Mouse (Mus musculus) heart, embryonic 16.5 days (tissue): Measurements from ENCODE around the gene Ap4b1. TPM values are rescaled to one million over a fixed set of nuclear protein-coding genes. Genes with fewer than 3 reads are reported as not detected.
A peak's percentile ranks its signal among the peaks of the same experiment; 100 is the strongest.

Experiments used
- ATAC-seq: fragments of 200-750 bp; cut with Nextera tagmentation; replicated peaks from 2 replicates; pipeline ENCODE4 v1.8.0; 2017; ENCODE audit warnings: moderate number of reproducible peaks; ENCODE audit not compliant: insufficient read depth, low FRiP score; ENCODE audit errors: extremely low read depth
- H3K27ac ChIP-seq: fragments of 300-500 bp; sonication (generic); 2 replicates; pipeline ENCODE4 v1.5.1; 2014; ENCODE audit warnings: mild to moderate bottlenecking, low read length, control low read depth, moderate library complexity
- H3K27me3 ChIP-seq: fragments of 300-500 bp; sonication (generic); 2 replicates; pipeline ENCODE4 v1.6.1; 2014; ENCODE audit warnings: low read length, mixed read lengths; ENCODE audit not compliant: control insufficient read depth, insufficient read depth
- H3K36me3 ChIP-seq: fragments of 300-500 bp; sonication (generic); 2 replicates; pipeline ENCODE4 v1.6.1; 2014; ENCODE audit not compliant: control insufficient read depth, insufficient read depth
- H3K4me1 ChIP-seq: fragments of 300-500 bp; sonication (generic); 2 replicates; pipeline ENCODE4 v1.6.1; 2014; ENCODE audit warnings: low read length, mixed read lengths; ENCODE audit not compliant: control insufficient read depth, insufficient read depth
- H3K4me2 ChIP-seq: fragments of 300-500 bp; sonication (generic); 2 replicates; pipeline ENCODE4 v1.6.1; 2014; ENCODE audit warnings: low read depth, mild to moderate bottlenecking, control low read depth, low read length
- H3K4me3 ChIP-seq: fragments of 300-500 bp; sonication (generic); 2 replicates; pipeline ENCODE4 v1.5.1; 2014; ENCODE audit warnings: mild to moderate bottlenecking, control low read depth, low read length
- H3K9ac ChIP-seq: fragments of 300-500 bp; sonication (generic); 2 replicates; pipeline ENCODE4 v1.6.1; 2014; ENCODE audit warnings: low read length, control low read depth
- H3K9me3 ChIP-seq: fragments of 300-500 bp; sonication (generic); replicated peaks from 2 replicates; pipeline ENCODE4 v1.6.1; 2016; ENCODE audit warnings: low read length; ENCODE audit not compliant: control insufficient read depth
- WGBS: fragments of 180-500 bp; shearing (Covaris S2); extraction: QIAGEN DNeasy Blood & Tissue Kit; methylation state at CpG from one replicate; pipeline ENCODE4 v1.1.7; 2014; 5-methylcytosine and 5-hydroxymethylcytosine counted together
- polyA plus RNA-seq: library from polyadenylated mRNA; unstranded; fragments of >200 nt; fragmentation: Nextera tagmentation; extraction: Ambion mirVana; gene quantifications from 2 replicates; pipeline ENCODE4 v1.2.1, GENCODE M21; 2015

The Ap4b1 gene
- 16.2 and 17.2 TPM in 2 replicates for polyA plus RNA-seq

DNA sequence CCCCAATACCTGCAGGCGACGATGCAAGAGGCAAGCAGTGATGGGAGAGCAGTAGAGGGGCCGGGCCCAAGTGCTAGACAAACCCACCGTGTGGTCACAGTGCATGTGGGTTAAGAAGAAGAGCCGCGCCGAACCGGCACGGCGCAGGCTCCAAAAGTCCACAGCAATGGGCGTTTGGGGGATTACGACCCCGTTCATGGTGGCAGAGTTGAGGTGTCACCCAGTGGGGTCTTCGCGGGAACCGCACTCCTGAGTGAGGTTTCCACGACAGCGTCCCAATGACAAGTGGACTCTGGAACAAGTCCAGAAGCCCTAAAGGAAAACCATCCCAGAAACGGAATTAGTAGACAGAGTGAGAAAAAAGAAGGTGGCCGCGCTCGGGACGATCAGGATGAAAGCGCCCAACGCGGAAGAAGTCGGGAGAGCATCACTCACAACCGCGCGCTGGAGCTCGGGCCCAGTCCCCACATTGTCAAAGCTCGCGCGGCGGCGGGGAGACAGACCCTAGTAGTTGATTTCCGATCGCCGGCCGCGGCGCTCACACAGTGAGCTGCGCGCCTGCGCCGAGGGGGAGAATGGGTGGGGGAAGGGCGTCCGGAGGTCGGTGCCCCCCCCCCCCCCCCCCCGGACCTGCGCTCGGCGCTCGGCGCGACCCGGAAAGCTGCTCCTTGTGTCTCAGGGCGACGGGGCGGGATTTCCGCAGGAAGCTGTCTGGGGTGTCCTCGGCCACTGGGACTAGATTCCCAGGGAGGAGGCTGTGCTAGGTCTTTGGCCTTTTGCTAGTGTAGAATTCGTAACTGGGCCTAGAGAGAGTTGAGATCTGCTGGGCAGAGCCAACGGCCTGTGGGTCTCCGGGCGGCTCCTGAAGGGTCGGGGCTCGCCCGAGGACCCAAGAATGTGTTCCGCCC is at the start of gene Ap4b1, which contains the start of the genes Dclre1b and Gm43064:
Gene Ap4b1 (plus strand): TSS at position 630 of the 908 bp plus-strand sequence.
Gene Dclre1b (minus strand): TSS at position 554 of the 908 bp plus-strand sequence.
Gene Gm43064 (plus strand): TSS at position 683 of the 908 bp plus-strand sequence.
- no peaks in the 10 kb centered on the region for H3K9me3 ChIP-seq
- H3K27me3 ChIP-seq = no peaks in the 10 kb centered on the region
- peak; percentile 91 for ATAC-seq
- H3K9ac ChIP-seq = peak within 1 kb of the TSS; percentile 92
- H3K4me1 ChIP-seq = peaks cover 12% of the 10 kb centered on the region; the same call in 1 of the 2 replicates
- H3K4me3 ChIP-seq = peak within 1 kb of the TSS; percentile 64
- peak within 1 kb of the TSS; percentile 95 for H3K27ac ChIP-seq
- H3K4me2 ChIP-seq = peak within 1 kb of the TSS; percentile 78
- peaks cover 16% of the 10 kb centered on the region for H3K36me3 ChIP-seq
- under 1% methylated on average over 64 of the region's 70 CpGs for WGBS

DNA sequence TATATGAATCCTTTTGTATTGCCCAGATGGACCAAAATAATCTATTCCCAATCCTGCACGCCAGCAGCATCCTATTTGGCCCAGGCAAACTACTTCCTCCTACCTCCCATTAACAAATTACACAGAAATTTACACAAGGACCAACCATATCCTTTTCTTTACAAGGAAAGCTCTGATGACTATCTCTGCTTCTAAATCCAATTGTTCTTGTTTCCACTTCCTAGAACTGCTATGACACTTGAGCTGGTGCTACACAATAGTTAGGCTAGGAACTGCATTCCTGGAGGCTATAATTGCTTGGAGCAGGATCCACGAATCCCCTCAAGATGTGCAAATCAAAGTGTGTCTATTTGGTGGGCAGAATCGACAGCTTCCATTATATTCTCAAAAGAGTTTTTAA is 42.5 kb upstream of the Ap4b1 start:
- H3K9me3 ChIP-seq = no peaks in the 10 kb centered on the region
- ATAC-seq = no peak

DNA sequence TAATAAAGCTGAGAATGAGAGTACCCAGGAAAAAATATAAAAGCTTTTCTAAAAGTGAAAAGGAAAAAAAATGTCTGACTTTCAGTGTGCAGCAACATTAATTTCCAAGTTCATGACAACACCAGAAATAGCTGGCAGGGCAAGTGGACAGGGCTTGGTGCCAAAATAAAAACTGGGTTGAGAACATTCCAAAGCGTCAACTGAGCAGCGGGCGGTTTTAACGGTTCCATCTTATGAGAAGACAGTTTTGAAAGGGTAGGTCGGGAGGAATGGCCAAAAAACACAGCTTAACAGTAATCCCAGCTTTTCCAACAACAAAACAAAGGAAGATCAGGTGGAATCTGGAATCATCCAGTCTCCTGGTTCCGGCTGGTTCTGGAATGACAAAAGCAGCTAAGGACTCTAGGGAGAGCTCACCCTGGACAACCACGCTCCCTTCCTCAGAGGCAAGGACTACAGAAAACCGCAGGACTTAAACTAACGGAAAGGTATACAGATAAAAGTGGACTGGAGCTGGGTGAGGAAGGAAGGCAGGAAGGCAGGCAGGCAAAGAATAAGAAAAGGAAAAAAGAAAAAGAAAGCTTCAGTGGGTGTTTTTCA is 37.7 kb upstream of the Ap4b1 start:
- Histone ChIP-seq H3K4me3 (peak overlapping the region; percentile 22), H3K4me1 (peaks cover 39% of the 10 kb centered on the region), H3K9me3 (no peaks in the 10 kb centered on the region), H3K27me3 (no peaks in the 10 kb centered on the region), H3K9ac (peak overlapping the region; percentile 69), H3K36me3 (peaks cover 7% of the 10 kb centered on the region; the same call in 1 of the 2 replicates), H3K4me2 (peak overlapping the region; percentile 63), H3K27ac (peak overlapping the region; percentile 98)
- 18% methylated on average over 9 of the region's 9 CpGs for WGBS
- peak; percentile 74 for ATAC-seq

More for the DNA sequence above, 42.5 kb upstream of the Ap4b1 start:
- WGBS = 77% methylated on average over 3 of the region's 3 CpGs
- peaks cover 20% of the 10 kb centered on the region for H3K4me1 ChIP-seq
- H3K4me2 ChIP-seq = no peak overlapping the region
- peaks cover 24% of the 10 kb centered on the region for H3K36me3 ChIP-seq
- no peak overlapping the region for H3K4me3 ChIP-seq
- H3K27ac ChIP-seq = no peak overlapping the region
- no peak overlapping the region for H3K9ac ChIP-seq
- no peaks in the 10 kb centered on the region for H3K27me3 ChIP-seq

DNA sequence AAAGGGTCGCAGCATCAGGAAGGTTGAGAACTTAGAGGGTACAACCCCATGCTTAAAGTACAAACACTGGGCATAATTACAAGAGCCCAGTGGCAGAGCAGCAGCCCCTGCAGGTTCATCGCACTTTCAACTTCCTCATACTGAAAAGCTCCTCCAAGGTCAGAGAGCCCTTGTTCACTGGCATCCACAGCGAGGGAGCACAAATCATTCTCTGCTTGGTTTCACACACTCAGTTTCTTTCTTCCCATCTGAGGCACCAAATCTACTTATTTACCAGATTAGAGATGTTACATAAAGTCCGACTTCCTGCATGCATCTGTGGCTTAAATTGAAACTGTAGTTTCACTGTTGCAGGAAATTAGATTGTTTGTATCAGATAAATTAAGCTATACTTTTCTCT is 36.5 kb upstream of the Ap4b1 start:
- Histone ChIP-seq H3K9me3 (no peaks in the 10 kb centered on the region), H3K27ac (peak overlapping the region; percentile 98), H3K4me2 (no peak overlapping the region)

DNA sequence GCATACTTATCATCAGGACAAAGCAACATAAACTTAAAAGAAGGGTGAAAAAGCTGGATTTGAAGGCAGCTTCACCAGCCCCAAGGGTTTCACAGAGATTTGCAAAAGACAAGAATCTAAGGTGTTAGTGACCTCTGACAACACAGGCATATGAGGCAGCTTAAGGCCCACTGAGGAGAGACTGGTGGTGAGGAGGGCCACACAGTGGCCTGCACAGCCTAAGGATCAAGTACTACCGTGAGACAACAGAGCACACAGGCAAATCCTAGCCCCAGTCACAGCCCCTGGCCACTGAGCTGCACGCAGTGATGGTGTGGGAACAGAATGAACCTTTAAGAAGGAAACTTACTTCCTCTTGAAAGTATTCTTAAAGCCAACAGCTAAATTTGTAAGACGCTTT is 35.8 kb upstream of the Ap4b1 start:
- no peaks in the 10 kb centered on the region for H3K9me3 ChIP-seq
- H3K27me3 ChIP-seq = no peaks in the 10 kb centered on the region
- ATAC-seq = no peak
- peaks cover 36% of the 10 kb centered on the region for H3K4me1 ChIP-seq
- no peak overlapping the region for H3K4me3 ChIP-seq
- peak overlapping the region; percentile 69 for H3K9ac ChIP-seq
- H3K4me2 ChIP-seq = peak overlapping the region; percentile 4
- peaks cover 11% of the 10 kb centered on the region for H3K36me3 ChIP-seq
- peak overlapping the region; percentile 98 for H3K27ac ChIP-seq
- WGBS = 73% methylated on average over 3 of the region's 3 CpGs

More for the DNA sequence above, 36.5 kb upstream of the Ap4b1 start:
- H3K27me3 ChIP-seq = no peaks in the 10 kb centered on the region
- H3K4me3 ChIP-seq = no peak overlapping the region
- no peak for ATAC-seq
- H3K4me1 ChIP-seq = peaks cover 39% of the 10 kb centered on the region
- H3K36me3 ChIP-seq = peaks cover 15% of the 10 kb centered on the region
- peak overlapping the region; percentile 69 for H3K9ac ChIP-seq
- WGBS = 52% methylated on average over 4 of the region's 4 CpGs

DNA sequence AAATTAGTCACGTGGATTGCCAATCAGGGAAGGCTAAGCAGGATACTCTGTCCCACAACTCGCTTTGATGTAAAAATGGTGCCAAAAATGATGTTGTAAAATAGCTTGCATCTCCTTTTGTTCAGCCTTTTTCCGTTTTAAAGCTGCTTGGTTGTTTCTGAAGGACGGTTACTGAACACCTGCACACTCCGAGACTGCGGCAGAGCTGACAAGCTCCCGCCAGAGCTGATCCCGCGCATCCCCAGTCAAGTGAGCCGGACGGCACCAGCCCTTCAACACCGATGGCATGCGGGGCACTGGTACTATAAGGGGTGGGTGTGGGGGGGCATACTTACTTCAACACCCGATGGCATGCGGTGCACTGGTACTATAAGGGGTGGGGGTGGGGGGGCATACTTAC is 35.3 kb upstream of the Ap4b1 start:
- no peak overlapping the region for H3K4me2 ChIP-seq
- WGBS = 74% methylated on average over 15 of the region's 15 CpGs
- ATAC-seq = peak; percentile 34; the same call in 1 of the 2 replicates
- peaks cover 34% of the 10 kb centered on the region for H3K4me1 ChIP-seq
- peaks cover 10% of the 10 kb centered on the region for H3K36me3 ChIP-seq
- no peak overlapping the region for H3K9ac ChIP-seq
- no peak overlapping the region for H3K4me3 ChIP-seq
- no peaks in the 10 kb centered on the region for H3K9me3 ChIP-seq
- peak overlapping the region; percentile 98 for H3K27ac ChIP-seq
- no peaks in the 10 kb centered on the region for H3K27me3 ChIP-seq

DNA sequence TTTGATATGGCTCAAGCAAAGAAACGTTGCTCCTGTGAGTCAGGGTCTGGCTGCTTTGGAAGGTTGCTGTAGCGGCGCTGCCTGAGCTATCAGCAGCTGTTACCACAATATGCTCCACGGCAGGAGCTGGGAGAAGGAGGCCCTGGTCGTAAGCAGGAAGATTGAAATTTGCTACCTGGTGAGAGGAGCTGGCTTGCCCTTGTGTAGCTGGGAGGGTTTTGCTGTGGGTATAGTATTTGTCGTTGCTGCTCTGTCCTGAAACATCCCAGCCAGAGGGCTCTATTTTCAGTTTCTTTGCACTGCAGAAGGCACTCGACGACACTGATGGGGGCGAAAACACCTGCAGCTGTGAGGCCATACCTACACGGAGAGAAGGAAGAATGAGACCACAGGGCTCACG is 31.4 kb upstream of the Ap4b1 start:
- WGBS = 73% methylated on average over 11 of the region's 11 CpGs
- no peak overlapping the region for H3K4me2 ChIP-seq
- no peak overlapping the region for H3K4me3 ChIP-seq

DNA sequence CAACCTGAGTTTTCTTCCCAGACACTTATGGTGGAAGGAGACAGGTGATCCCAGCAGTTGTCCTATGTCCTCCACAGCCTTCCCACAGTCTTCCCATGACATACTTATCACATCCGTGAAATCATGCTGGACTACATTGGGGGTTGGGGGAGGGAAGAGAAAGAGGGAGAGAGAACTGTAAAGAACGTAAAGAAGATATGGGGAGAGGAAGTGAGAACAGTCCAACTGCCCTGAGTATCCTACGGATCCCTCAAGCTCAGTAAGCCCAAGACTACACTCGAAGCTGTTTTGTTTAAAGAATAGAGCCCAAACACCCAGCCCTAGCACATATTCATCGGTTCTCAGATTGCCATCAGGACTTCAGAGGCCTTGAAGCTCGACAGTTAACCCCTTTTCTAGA is 30.7 kb upstream of the Ap4b1 start:
- H3K27me3 ChIP-seq = no peaks in the 10 kb centered on the region
- no peak overlapping the region for H3K4me2 ChIP-seq
- H3K36me3 ChIP-seq = peaks cover 8% of the 10 kb centered on the region
- no peak overlapping the region for H3K4me3 ChIP-seq
- no peaks in the 10 kb centered on the region for H3K9me3 ChIP-seq
- no peak overlapping the region for H3K9ac ChIP-seq
- H3K4me1 ChIP-seq = peaks cover 16% of the 10 kb centered on the region
- no peak for ATAC-seq
- WGBS = 68% methylated on average over 6 of the region's 6 CpGs
- H3K27ac ChIP-seq = peak overlapping the region; percentile 42; the same call in 1 of the 2 replicates

More for the DNA sequence above, 31.4 kb upstream of the Ap4b1 start:
- ATAC-seq = no peak; the same call in 1 of the 2 replicates
- H3K27me3 ChIP-seq = no peaks in the 10 kb centered on the region
- no peaks in the 10 kb centered on the region for H3K9me3 ChIP-seq
- H3K9ac ChIP-seq = no peak overlapping the region
- peak overlapping the region; percentile 63 for H3K27ac ChIP-seq
- peaks cover 8% of the 10 kb centered on the region for H3K36me3 ChIP-seq
- peaks cover 20% of the 10 kb centered on the region for H3K4me1 ChIP-seq
